Mouse (Mus musculus): ENCODE results near the gene Foxn2.

GRCm38 (mm10) chr17:88467696-88468095 lies 27.2 kb downstream of the Foxn2 start:
- TF ChIP-seq POLR2A (IDR thresholded peaks at IDR 0.05; ENCODE audit: low read depth, low read length) (no peak), CTCF (conservative IDR thresholded peaks at IDR 0.05; ENCODE audit: insufficient read depth, insufficient read length, low read depth, low read length) (no peak)
